In genomic region chr5:128522667-128523066, GRCm38 (mm10) we compare ENCODE assay signal across 9 mouse cellular contexts.
DNase-seq lines count a peak whose midpoint lies in the region; ATAC-seq and TF ChIP-seq lines count a peak whose summit lies in the region.
"Had no signal": no experiment of that assay in that cellular context is flagged by ENCODE, and none has a peak within 500 bp of the region (broad histone marks: within the 10 kb centered on the region; RNA-seq: fewer than 3 reads in every experiment).

No protein-coding gene starts in this region.

- TF ChIP-seq POLR2A in CH12.LX (IDR thresholded peaks at IDR 0.05; ENCODE audit: low read depth, low read length): no peak
- TF ChIP-seq POLR2A in MEL (IDR thresholded peaks at IDR 0.05; ENCODE audit: control insufficient read depth in 1 of 2, insufficient read depth in 1 of 2, low read depth in 1 of 2, low read length in 2 of 2, poor library complexity in 1 of 2): no peak

- H3K27ac ChIP-seq in CH12.LX (ENCODE audit: insufficient read depth, low read depth): no peak overlapping the region
- H3K27ac ChIP-seq in MEL (ENCODE audit: control insufficient read depth, low read depth, low read length): no peak overlapping the region
- H3K27ac ChIP-seq in forebrain, embryonic 14.5 days (ENCODE audit: low read depth, low read length): no peak overlapping the region
- H3K27ac ChIP-seq in lung, embryonic 14.5 days (ENCODE audit: low read depth): no peak overlapping the region
- no peak overlapping the region for H3K27ac ChIP-seq in heart, embryonic 10.5 days
- H3K27ac ChIP-seq: liver, embryonic 13.5 days had no signal

- dilution Hi-C loops in CH12.LX (cut with MboI; ENCODE audit: extremely low pct_ligation_motif_present, extremely low pct_unique_long_range_greater_than_20kb, low sequenced_read_pairs): no loop called here

- H3K36me3 ChIP-seq in CH12.LX (replicated peaks in 1 of 2; ENCODE audit: control insufficient read depth in 1 of 2, insufficient read depth in 1 of 2, low read length in 1 of 2): no peaks in the 10 kb centered on the region
- no peaks in the 10 kb centered on the region for H3K36me3 ChIP-seq in MEL (ENCODE audit: control insufficient read depth in 1 of 2, insufficient read depth in 2 of 2, low read length in 2 of 2)
- H3K36me3 ChIP-seq in forebrain, embryonic 14.5 days (ENCODE audit: control insufficient read depth, insufficient read depth, low read length): no peaks in the 10 kb centered on the region
- no peaks in the 10 kb centered on the region for H3K36me3 ChIP-seq in lung, embryonic 14.5 days (ENCODE audit: insufficient read depth)
- no peaks in the 10 kb centered on the region for H3K36me3 ChIP-seq in heart, embryonic 10.5 days
- H3K36me3 ChIP-seq: liver, embryonic 13.5 days had no signal

- H3K4me1 ChIP-seq in CH12.LX (ENCODE audit: control insufficient read depth in 1 of 2, insufficient read depth in 2 of 2): no peaks in the 10 kb centered on the region
- no peaks in the 10 kb centered on the region for H3K4me1 ChIP-seq in MEL (ENCODE audit: control insufficient read depth in 1 of 2, insufficient read depth in 2 of 2, low read length in 2 of 2)
- H3K4me1 ChIP-seq in forebrain, embryonic 14.5 days (ENCODE audit: control insufficient read depth, insufficient read depth, low read length): no peaks in the 10 kb centered on the region
- no peaks in the 10 kb centered on the region for H3K4me1 ChIP-seq in lung, embryonic 14.5 days (ENCODE audit: insufficient read depth)
- H3K4me1 ChIP-seq in heart, embryonic 10.5 days: peaks cover 8% of the 10 kb centered on the region
- H3K4me1 ChIP-seq: liver, embryonic 13.5 days had no signal

- peak; percentile 7 to 8; a peak in 1 of 4 replicates for TF ChIP-seq CTCF in CH12.LX (conservative IDR thresholded peaks at IDR 0.05 in 1 of 2, IDR thresholded peaks at IDR 0.05 in 1 of 2; ENCODE audit: low read depth in 2 of 2, low read length in 2 of 2)
- peak; percentile 35 to 42 (median 38); a peak in 4 of 6 replicates for TF ChIP-seq CTCF in MEL (IDR thresholded peaks at IDR 0.05 in 2 of 3, conservative IDR thresholded peaks at IDR 0.05 in 1 of 3; ENCODE audit: control insufficient read depth in 1 of 3, insufficient read depth in 1 of 3, low read depth in 2 of 3, low read length in 3 of 3, poor library complexity in 1 of 3, severe bottlenecking in 1 of 3)
- TF ChIP-seq CTCF in lung, embryonic 14.5 days (IDR thresholded peaks at IDR 0.05; ENCODE audit: low read depth): peak; percentile 89

- in situ Hi-C loops in CH12.LX (cut with MboI; ENCODE audit: low pct_ligation_motif_present, low pct_unique_long_range_greater_than_20kb, low sequenced_read_pairs): no loop called here

- no peak overlapping the region for H3K4me3 ChIP-seq in CH12.LX (replicated peaks in 1 of 3; ENCODE audit: low read depth in 2 of 3, low read length in 2 of 3, poor library complexity in 1 of 3)
- no peak overlapping the region for H3K4me3 ChIP-seq in MEL (ENCODE audit: control insufficient read depth in 1 of 2, insufficient read depth in 1 of 2, low read depth in 2 of 2, low read length in 2 of 2)
- H3K4me3 ChIP-seq in forebrain, embryonic 14.5 days (ENCODE audit: low read depth, low read length): no peak overlapping the region
- H3K4me3 ChIP-seq in lung, embryonic 14.5 days (ENCODE audit: low read depth, low read length): no peak overlapping the region
- H3K4me3 ChIP-seq in heart, embryonic 10.5 days: no peak overlapping the region
- H3K4me3 ChIP-seq: liver, embryonic 13.5 days had no signal

- H3K9me3 ChIP-seq in CH12.LX (replicated peaks; ENCODE audit: low read length) (peaks cover 89% of the 10 kb centered on the region), MEL (replicated peaks; ENCODE audit: insufficient read depth, low read length) (no peaks in the 10 kb centered on the region)
- H3K9me3 ChIP-seq in forebrain, embryonic 14.5 days (replicated peaks; ENCODE audit: control insufficient read depth, low read length): no peaks in the 10 kb centered on the region
- H3K9me3 ChIP-seq in lung, embryonic 14.5 days (ENCODE audit: low read depth, low read length): no peaks in the 10 kb centered on the region
- no peaks in the 10 kb centered on the region for H3K9me3 ChIP-seq in heart, embryonic 10.5 days
- H3K9me3 ChIP-seq: liver, embryonic 13.5 days had no signal

- H3K4me2 ChIP-seq in CH12.LX (ENCODE audit: insufficient read depth, low read depth, poor library complexity, severe bottlenecking): no peak overlapping the region
- H3K4me2 ChIP-seq in forebrain, embryonic 14.5 days (ENCODE audit: low read length): no peak overlapping the region
- no peak overlapping the region for H3K4me2 ChIP-seq in lung, embryonic 14.5 days
- H3K4me2 ChIP-seq: liver, embryonic 13.5 days had no signal

- H3K79me2 ChIP-seq in CH12.LX (replicated peaks; ENCODE audit: control insufficient read depth, extremely low read depth, insufficient read depth, poor library complexity, severe bottlenecking): no peaks in the 10 kb centered on the region
- no peaks in the 10 kb centered on the region for H3K79me2 ChIP-seq in MEL (ENCODE audit: control insufficient read depth, insufficient read depth, low read length, poor library complexity)

- ATAC-seq in forebrain, embryonic 14.5 days: no peak
- ATAC-seq in lung, embryonic 14.5 days (ENCODE audit: insufficient read depth): 0 out of 2 replicates have a peak, but pooled peaks have one; percentile 23

- 39% methylated on average over 5 of the region's 5 CpGs for WGBS in forebrain, embryonic 14.5 days
- 44% methylated on average over 5 of the region's 5 CpGs for WGBS in lung, embryonic 14.5 days
- 43% methylated on average over 5 of the region's 5 CpGs for WGBS in heart, embryonic 10.5 days

- no peak for TF ChIP-seq RAD21 in CH12.LX (IDR thresholded peaks at IDR 0.05; ENCODE audit: low read depth, low read length)
- TF ChIP-seq RAD21 in MEL (IDR thresholded peaks at IDR 0.05; ENCODE audit: low read depth, low read length): peak; percentile 8

- TF ChIP-seq EP300 in CH12.LX (IDR thresholded peaks at IDR 0.05; ENCODE audit: low read length): no peak
- no peak for TF ChIP-seq EP300 in MEL (IDR thresholded peaks at IDR 0.05; ENCODE audit: low read depth in 1 of 2, low read length in 2 of 2)

- H3K27me3 ChIP-seq in CH12.LX (replicated peaks) (no peaks in the 10 kb centered on the region), MEL (ENCODE audit: control insufficient read depth in 1 of 2, insufficient read depth in 2 of 2, low read length in 2 of 2) (no peaks in the 10 kb centered on the region)
- peaks cover 5% of the 10 kb centered on the region; the same call in 1 of the 2 replicates for H3K27me3 ChIP-seq in forebrain, embryonic 14.5 days (replicated peaks; ENCODE audit: control insufficient read depth, insufficient read depth, low read length)
- H3K27me3 ChIP-seq in lung, embryonic 14.5 days (ENCODE audit: insufficient read depth, low read length): no peaks in the 10 kb centered on the region
- H3K27me3 ChIP-seq in heart, embryonic 10.5 days (ENCODE audit: insufficient read depth, poor library complexity, severe bottlenecking): peaks cover 44% of the 10 kb centered on the region
- H3K27me3 ChIP-seq: liver, embryonic 13.5 days had no signal

- DNase-seq in kidney, adult 18-20 months: peak; percentile 23
- DNase-seq in kidney, adult 11 months: no peak
- DNase-seq in CH12.LX (ENCODE audit: extremely low read depth): no peak
- peak; percentile 16 for DNase-seq in MEL (ENCODE audit: low read depth, low spot score)
- DNase-seq in forebrain, embryonic 14.5 days (ENCODE audit: low spot score): peak; percentile 89
- peak; percentile 89 for DNase-seq in lung, embryonic 14.5 days
- DNase-seq in thymus, postnatal 25 days: peak; percentile 39
- no peak for DNase-seq in heart, embryonic 10.5 days (ENCODE audit: low spot score)
- DNase-seq: liver, embryonic 13.5 days had no signal

- H3K9ac ChIP-seq in CH12.LX (ENCODE audit: insufficient read depth, low read depth): no peak overlapping the region
- H3K9ac ChIP-seq in MEL (ENCODE audit: control insufficient read depth, low read depth, low read length, poor library complexity, severe bottlenecking): no peak overlapping the region
- H3K9ac ChIP-seq in forebrain, embryonic 14.5 days (ENCODE audit: low read length): no peak overlapping the region
- H3K9ac ChIP-seq in lung, embryonic 14.5 days: no peak overlapping the region
- H3K9ac ChIP-seq: liver, embryonic 13.5 days had no signal

TF ChIP-seq in CH12.LX, 34 proteins besides CTCF, POLR2A, EP300 and RAD21 (continues in another document):
- no peak for TF ChIP-seq USF1 (IDR thresholded peaks at IDR 0.05; ENCODE audit: low read depth, low read length)
- no peak for TF ChIP-seq TCF12 (IDR thresholded peaks at IDR 0.05; ENCODE audit: low read depth, low read length)
- TF ChIP-seq ZC3H11A (IDR thresholded peaks at IDR 0.05; ENCODE audit: low read depth, low read length): no peak
- no peak for TF ChIP-seq POLR2AphosphoS2 (IDR thresholded peaks at IDR 0.05; ENCODE audit: low read depth, low read length)
- TF ChIP-seq MXI1 (IDR thresholded peaks at IDR 0.05; ENCODE audit: low read depth, low read length): no peak
- TF ChIP-seq JUND (conservative IDR thresholded peaks at IDR 0.05; ENCODE audit: low read depth, low read length): no peak
- TF ChIP-seq CHD1 (IDR thresholded peaks at IDR 0.05; ENCODE audit: low read depth, low read length): no peak
- no peak for TF ChIP-seq USF2 (conservative IDR thresholded peaks at IDR 0.05; ENCODE audit: low read depth, low read length)
- no peak for TF ChIP-seq ELF1 (IDR thresholded peaks at IDR 0.05; ENCODE audit: low read depth, low read length)
- TF ChIP-seq BHLHE40 (IDR thresholded peaks at IDR 0.05; ENCODE audit: low read depth, low read length): no peak
- TF ChIP-seq MAZ (IDR thresholded peaks at IDR 0.05; ENCODE audit: low read depth, low read length): no peak
- TF ChIP-seq HCFC1 (IDR thresholded peaks at IDR 0.05; ENCODE audit: low read depth, low read length): no peak

TF ChIP-seq in MEL, 35 proteins besides CTCF, POLR2A, EP300 and RAD21:
- peak; percentile 15; the same call in 1 of the 2 replicates for TF ChIP-seq SMC3 (IDR thresholded peaks at IDR 0.05; ENCODE audit: low read depth, low read length)
- TF ChIP-seq NRF1 (IDR thresholded peaks at IDR 0.05; ENCODE audit: insufficient read depth, low read depth, low read length, poor library complexity, severe bottlenecking): no peak

Comparison
In these comparisons a context has a peak if more than half of its experiments do, and no peak if none do; other contexts are left out.
1. DNase-seq: peak in kidney, adult 18-20 months (single experiment), MEL (single experiment), forebrain, embryonic 14.5 days (single experiment), lung, embryonic 14.5 days (single experiment) and thymus, postnatal 25 days (single experiment); none in kidney, adult 11 months (single experiment), CH12.LX (single experiment) and heart, embryonic 10.5 days (single experiment).
2. CTCF ChIP-seq: peak in every context shown above with its lines; median percentile 89 in lung, embryonic 14.5 days; 38 in MEL; 8 in CH12.LX.